8 mouse cellular contexts compared by ENCODE assay signal in genomic region chr9:119101992-119102782, GRCm38 (mm10). TPM values are rescaled to one million over a fixed set of nuclear protein-coding genes. Genes with fewer than 3 reads are reported as not detected.
DNase-seq lines count a peak whose midpoint lies in the region; ATAC-seq and TF ChIP-seq lines count a peak whose summit lies in the region.

Gene Dlec1, plus strand, starts transcription at chr9:119102478.

- ATAC-seq in heart, embryonic 16.5 days (replicated peaks; ENCODE audit: extremely low read depth, insufficient read depth, low FRiP score) = peak; percentile 82
- ATAC-seq in liver, embryonic 11.5 days (replicated peaks; ENCODE audit: low FRiP score) = peak; percentile 85

- no peaks in the 10 kb centered on the region for H3K9me3 ChIP-seq in forebrain, embryonic 10.5 days
- no peaks in the 10 kb centered on the region for H3K9me3 ChIP-seq in heart, embryonic 16.5 days (replicated peaks; ENCODE audit: control insufficient read depth, low read length)
- no peaks in the 10 kb centered on the region for H3K9me3 ChIP-seq in liver, embryonic 11.5 days (ENCODE audit: control insufficient read depth, low read length)

- peak within 1 kb of the TSS; percentile 41 for H3ac ChIP-seq in C2C12 (ENCODE audit: control insufficient read depth, insufficient read length, low read depth)
- H3ac ChIP-seq in myocyte (ENCODE audit: control insufficient read depth, insufficient read length) = no peak within 1 kb of the TSS

- no peaks in the 10 kb centered on the region for H3K79me3 ChIP-seq in C2C12 (ENCODE audit: low read depth)

- H3K4me1 ChIP-seq in forebrain, embryonic 10.5 days = peaks cover 32% of the 10 kb centered on the region
- 0 out of 2 replicates have a peak, but pooled peaks cover 3% of the 10 kb centered on the region for H3K4me1 ChIP-seq in heart, embryonic 16.5 days (ENCODE audit: control insufficient read depth, insufficient read depth, low read length)
- H3K4me1 ChIP-seq in liver, embryonic 11.5 days (replicated peaks; ENCODE audit: control insufficient read depth, insufficient read depth, low read length) = no peaks in the 10 kb centered on the region; the same call in 1 of the 2 replicates

- H3K4me2 ChIP-seq in heart, embryonic 16.5 days (ENCODE audit: low read depth, low read length) = peak within 1 kb of the TSS; percentile 92
- H3K4me2 ChIP-seq in liver, embryonic 11.5 days = peak within 1 kb of the TSS; percentile 91
- peak within 1 kb of the TSS; percentile 90 for H3K4me2 ChIP-seq in myocyte (ENCODE audit: low read depth)

- peak within 1 kb of the TSS; percentile 68 for H3K27ac ChIP-seq in forebrain, embryonic 10.5 days
- H3K27ac ChIP-seq in heart, embryonic 16.5 days (ENCODE audit: low read length) = 0 out of 2 replicates have a peak within 1 kb of the TSS, but pooled peaks have one; percentile 0
- no peak within 1 kb of the TSS for H3K27ac ChIP-seq in liver, embryonic 11.5 days (ENCODE audit: low read depth, low read length)

- DNase-seq in adrenal gland, postnatal 14 days = peak; percentile 81
- DNase-seq in forebrain, embryonic 10.5 days (ENCODE audit: extremely low spot score, low spot score) = peak; percentile 82
- DNase-seq in kidney, postnatal 14 days = peak; percentile 91
- DNase-seq in liver, embryonic 11.5 days (ENCODE audit: low spot score) = peak; percentile 70
- peak; percentile 91 for DNase-seq in telencephalon, adult 2 months (ENCODE audit: low read depth, low spot score)

- no peak for TF ChIP-seq CTCF in C2C12 (IDR thresholded peaks at IDR 0.05; ENCODE audit: control insufficient read depth, insufficient read depth, insufficient read length)

- H3K27me3 ChIP-seq in C2C12 (ENCODE audit: control insufficient read depth, insufficient read depth, insufficient read length) = no peaks in the 10 kb centered on the region
- H3K27me3 ChIP-seq in forebrain, embryonic 10.5 days (ENCODE audit: poor library complexity, severe bottlenecking) = peaks cover 19% of the 10 kb centered on the region
- peaks cover 6% of the 10 kb centered on the region for H3K27me3 ChIP-seq in heart, embryonic 16.5 days (ENCODE audit: control insufficient read depth, insufficient read depth, low read length)
- H3K27me3 ChIP-seq in liver, embryonic 11.5 days (replicated peaks; ENCODE audit: control insufficient read depth, insufficient read depth, low read length) = peaks cover 8% of the 10 kb centered on the region
- H3K27me3 ChIP-seq in myocyte (ENCODE audit: control insufficient read depth, insufficient read depth, insufficient read length) = no peaks in the 10 kb centered on the region

- H3K9ac ChIP-seq in heart, embryonic 16.5 days (ENCODE audit: low read length) = peak within 1 kb of the TSS; percentile 66
- peak within 1 kb of the TSS; percentile 3; the same call in 1 of the 2 replicates for H3K9ac ChIP-seq in liver, embryonic 11.5 days (ENCODE audit: low read depth, low read length)

- H3K4me3 ChIP-seq in C2C12 (ENCODE audit: insufficient read depth, poor library complexity, severe bottlenecking) = peak within 1 kb of the TSS; percentile 29
- H3K4me3 ChIP-seq in forebrain, embryonic 10.5 days = peak within 1 kb of the TSS; percentile 76
- H3K4me3 ChIP-seq in heart, embryonic 16.5 days (ENCODE audit: low read length) = peak within 1 kb of the TSS; percentile 70
- peak within 1 kb of the TSS; percentile 67 for H3K4me3 ChIP-seq in liver, embryonic 11.5 days (ENCODE audit: low read depth, low read length)
- H3K4me3 ChIP-seq in myocyte = peak within 1 kb of the TSS; percentile 27

- WGBS in forebrain, embryonic 10.5 days = 4% methylated on average over 44 of the region's 44 CpGs
- 3% methylated on average over 44 of the region's 44 CpGs for WGBS in heart, embryonic 16.5 days
- WGBS in liver, embryonic 11.5 days = 4% methylated on average over 44 of the region's 44 CpGs

- H3K79me2 ChIP-seq in C2C12 (ENCODE audit: control insufficient read depth, insufficient read depth) (no peaks in the 10 kb centered on the region), myocyte (ENCODE audit: control insufficient read depth, insufficient read depth) (no peaks in the 10 kb centered on the region)

- H3K36me3 ChIP-seq in C2C12 (ENCODE audit: control insufficient read depth, insufficient read depth) (no peaks in the 10 kb centered on the region), myocyte (ENCODE audit: control insufficient read depth, insufficient read depth) (no peaks in the 10 kb centered on the region)
- no peaks in the 10 kb centered on the region for H3K36me3 ChIP-seq in forebrain, embryonic 10.5 days (replicated peaks)
- H3K36me3 ChIP-seq in heart, embryonic 16.5 days (ENCODE audit: control insufficient read depth, insufficient read depth) = no peaks in the 10 kb centered on the region
- no peaks in the 10 kb centered on the region for H3K36me3 ChIP-seq in liver, embryonic 11.5 days (ENCODE audit: control insufficient read depth, insufficient read depth, low read length)

- no peak for TF ChIP-seq POLR2A in myocyte (IDR thresholded peaks at IDR 0.05; ENCODE audit: insufficient read length, low read depth)

TF ChIP-seq in C2C12, 6 proteins besides CTCF, POLR2A, EP300 and RAD21:
- TF ChIP-seq MYOG (IDR thresholded peaks at IDR 0.05; ENCODE audit: control insufficient read depth, extremely low read depth, insufficient read length) (no peak), CEBPB (IDR thresholded peaks at IDR 0.05; ENCODE audit: low read depth) (no peak), MYOD1 (IDR thresholded peaks at IDR 0.05; ENCODE audit: control insufficient read depth, insufficient read length, low read depth) (no peak), MAX (IDR thresholded peaks at IDR 0.05) (no peak), FOSL1 (IDR thresholded peaks at IDR 0.05; ENCODE audit: insufficient read depth, low read length, poor library complexity, severe bottlenecking) (no peak), USF1 (IDR thresholded peaks at IDR 0.05; ENCODE audit: low read depth) (no peak)

TF ChIP-seq in myocyte, 11 proteins besides CTCF, POLR2A, EP300 and RAD21:
- TF ChIP-seq CEBPB (IDR thresholded peaks at IDR 0.05; ENCODE audit: insufficient read depth, poor library complexity, severe bottlenecking) = no peak
- TF ChIP-seq TCF12 (IDR thresholded peaks at IDR 0.05; ENCODE audit: insufficient read depth, poor library complexity, severe bottlenecking) = no peak
- no peak for TF ChIP-seq SRF (IDR thresholded peaks at IDR 0.05; ENCODE audit: control insufficient read depth, insufficient read length, low read depth)
- TF ChIP-seq MAX (IDR thresholded peaks at IDR 0.05; ENCODE audit: low read depth) = no peak
- TF ChIP-seq MYOG (IDR thresholded peaks at IDR 0.05; ENCODE audit: control insufficient read depth in 1 of 3, insufficient read depth in 1 of 3, insufficient read length in 2 of 3, low read depth in 2 of 3) = no peak
- no peak for TF ChIP-seq USF1 (IDR thresholded peaks at IDR 0.05; ENCODE audit: low read depth)
- no peak for TF ChIP-seq POLR2AphosphoS2 (IDR thresholded peaks at IDR 0.05; ENCODE audit: insufficient read length, low read depth)
- TF ChIP-seq E2F4 (IDR thresholded peaks at IDR 0.05; ENCODE audit: insufficient read depth) = no peak

RNA-seq across cellular contexts. Expression of gene Dlec1, which starts in this region (rescaled TPM):
- 0.01 TPM for polyA plus RNA-seq in C2C12 (2012; fragmentation: generic; extraction: Trizol)
- total RNA-seq in adrenal gland, postnatal 14 days (2021) = 1.5 and 1.7 TPM in 2 replicates
- 1.1 and 2.1 TPM in 2 replicates for polyA plus RNA-seq in forebrain, embryonic 10.5 days (2016; fragmentation: Nextera tagmentation; extraction: Ambion mirVana)
- polyA plus RNA-seq in heart, embryonic 16.5 days (2015; fragmentation: Nextera tagmentation; extraction: Ambion mirVana) = 0.67 and 0.84 TPM in 2 replicates
- 0.14 and 0.34 TPM in 2 replicates for polyA plus RNA-seq in liver, embryonic 11.5 days (2014; fragmentation: Nextera tagmentation; extraction: Ambion mirVana)
- polyA plus RNA-seq in myocyte (2012; fragmentation: generic; extraction: Trizol) = 0.07 TPM

Comparison
In these comparisons a context has a peak if more than half of its experiments do, and no peak if none do; other contexts are left out.
1. Peak in ATAC-seq, H3K4me3 ChIP-seq, H3K27ac ChIP-seq, H3K9ac ChIP-seq and H3K4me2 ChIP-seq in heart, embryonic 16.5 days; RNA of the gene not detected or under 1 TPM.
2. Peak in DNase-seq, ATAC-seq, H3K4me3 ChIP-seq, H3K9ac ChIP-seq and H3K4me2 ChIP-seq in liver, embryonic 11.5 days; RNA of the gene not detected or under 1 TPM.